Mouse (Mus musculus): ENCODE data around the gene Elk3. TPM values are rescaled to one million over a fixed set of nuclear protein-coding genes. Genes with fewer than 3 reads are reported as not detected.

The Elk3 gene
- polyA plus RNA-seq, 1 experiment: 65.1 TPM

DNA sequence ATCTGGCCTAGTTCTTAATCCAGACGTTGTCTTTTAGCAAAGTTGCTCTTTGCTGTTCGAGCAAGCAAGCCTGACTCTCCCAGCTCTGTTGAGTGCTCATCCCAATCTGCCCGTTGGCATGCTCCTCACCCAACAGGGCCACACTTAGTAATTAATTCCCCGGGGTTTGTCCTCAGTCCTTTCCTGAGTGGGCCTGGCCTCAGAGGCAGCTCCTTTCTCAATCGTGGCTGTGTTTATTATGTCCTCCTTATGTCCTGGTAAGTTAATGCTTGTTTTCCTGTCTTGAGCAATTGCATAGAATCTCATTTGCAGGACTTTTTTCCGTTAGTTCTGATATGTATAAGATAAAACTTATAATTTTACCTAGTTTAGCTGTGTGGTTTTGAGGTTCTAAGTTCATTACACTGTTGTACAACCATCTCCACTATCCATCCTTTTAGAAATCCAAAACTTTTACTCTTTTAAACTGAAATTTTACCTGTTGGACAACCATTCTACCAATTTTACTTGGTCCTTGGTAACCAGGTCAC lies 77.2 kb downstream of the Elk3 start:
- H3K27ac ChIP-seq (ENCODE audit: insufficient read depth, low read depth, low read length): no peak overlapping the region
- H3K4me3 ChIP-seq (ENCODE audit: insufficient read depth, low read length): no peak overlapping the region
- TF ChIP-seq CTCF (IDR thresholded peaks at IDR 0.05; ENCODE audit: low read depth, low read length) (no peak), POLR2A (IDR thresholded peaks at IDR 0.05; ENCODE audit: borderline replicate concordance, low read depth, low read length) (no peak)
- peaks cover 8% of the 10 kb centered on the region for H3K4me1 ChIP-seq (ENCODE audit: control insufficient read depth, insufficient read depth, low read length)

DNA sequence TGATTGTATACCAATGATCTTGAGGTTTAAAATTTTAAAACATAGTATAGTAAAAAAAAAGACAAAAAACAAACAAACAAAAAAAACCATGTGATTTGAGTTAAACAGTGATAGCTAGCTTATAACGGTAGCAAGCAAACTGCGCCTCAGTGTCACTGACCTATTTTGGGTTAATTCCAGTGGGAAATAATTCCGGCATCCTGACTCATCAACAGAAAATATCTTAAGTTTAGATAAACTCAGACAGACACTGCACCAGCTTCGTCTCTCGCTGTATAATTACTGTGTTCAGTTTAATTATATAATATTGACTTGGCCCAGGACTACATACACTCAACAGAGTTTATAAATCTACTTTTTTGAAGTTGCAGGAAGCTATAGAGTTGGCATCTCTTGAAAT lies 79.0 kb downstream of the Elk3 start:
- no peak for TF ChIP-seq CTCF (IDR thresholded peaks at IDR 0.05; ENCODE audit: low read depth, low read length)
- TF ChIP-seq POLR2A (IDR thresholded peaks at IDR 0.05; ENCODE audit: borderline replicate concordance, low read depth, low read length): no peak
- H3K4me3 ChIP-seq (ENCODE audit: insufficient read depth, low read length): no peak overlapping the region
- H3K27ac ChIP-seq (ENCODE audit: insufficient read depth, low read depth, low read length): no peak overlapping the region
- peaks cover 10% of the 10 kb centered on the region for H3K4me1 ChIP-seq (ENCODE audit: control insufficient read depth, insufficient read depth, low read length)

DNA sequence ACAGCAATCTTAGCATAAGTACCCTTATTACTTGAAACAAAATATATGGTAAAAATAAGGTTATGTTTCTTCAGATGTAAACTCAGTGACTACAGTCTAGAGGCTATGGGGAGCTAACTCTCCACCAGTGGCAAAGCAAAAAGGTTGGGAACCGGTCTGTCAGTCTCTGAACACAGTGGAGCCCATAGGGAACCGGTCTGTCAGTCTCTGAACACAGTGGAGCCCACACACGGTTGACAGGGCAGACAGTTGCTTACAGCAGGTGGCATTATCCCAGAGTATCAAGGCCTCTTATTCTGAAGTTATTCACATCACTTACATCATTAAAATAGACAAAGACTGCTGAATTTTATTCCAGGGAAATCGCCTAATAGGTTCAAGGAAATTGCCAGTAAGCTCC lies 79.4 kb downstream of the Elk3 start:
- no peak for TF ChIP-seq CTCF (IDR thresholded peaks at IDR 0.05; ENCODE audit: low read depth, low read length)
- TF ChIP-seq POLR2A (IDR thresholded peaks at IDR 0.05; ENCODE audit: borderline replicate concordance, low read depth, low read length): no peak
- Histone ChIP-seq H3K4me1 (ENCODE audit: control insufficient read depth, insufficient read depth, low read length) (peaks cover 10% of the 10 kb centered on the region), H3K27ac (ENCODE audit: insufficient read depth, low read depth, low read length) (no peak overlapping the region)

DNA sequence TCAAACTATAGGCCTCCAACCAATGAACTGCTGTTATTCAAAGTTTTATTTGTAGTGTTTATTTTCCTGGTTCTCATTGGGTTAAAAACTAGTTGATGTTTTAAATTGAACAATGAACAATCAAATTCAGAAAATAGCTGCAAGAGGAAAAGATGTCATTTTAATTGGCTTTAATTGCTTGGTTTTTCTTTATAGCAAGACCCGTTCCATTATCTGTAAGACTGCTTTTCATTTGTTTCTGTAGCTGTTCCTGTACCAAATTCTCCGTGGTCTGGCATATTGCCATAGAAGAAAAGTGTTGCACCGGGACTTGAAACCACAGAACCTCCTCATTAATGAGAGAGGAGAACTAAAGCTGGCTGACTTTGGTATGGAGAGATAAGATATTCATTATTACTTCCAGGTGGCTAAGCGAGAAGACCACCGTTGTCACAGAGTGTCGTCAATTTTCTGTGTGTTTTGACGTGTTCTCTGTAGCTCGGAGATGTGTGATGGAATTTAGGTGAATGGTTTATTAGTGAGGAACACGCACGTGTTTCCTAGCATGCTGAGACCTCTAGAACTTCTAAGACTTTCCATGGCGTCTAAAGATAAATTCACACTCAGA lies 82.4 kb downstream of the Elk3 start:
- TF ChIP-seq POLR2A (IDR thresholded peaks at IDR 0.05; ENCODE audit: borderline replicate concordance, low read depth, low read length) (no peak), CTCF (IDR thresholded peaks at IDR 0.05; ENCODE audit: low read depth, low read length) (no peak)
- Histone ChIP-seq H3K4me3 (ENCODE audit: insufficient read depth, low read length) (no peak overlapping the region), H3K4me1 (ENCODE audit: control insufficient read depth, insufficient read depth, low read length) (peaks cover 2% of the 10 kb centered on the region; the same call in 1 of the 2 replicates), H3K27ac (ENCODE audit: insufficient read depth, low read depth, low read length) (no peak overlapping the region)

More for the DNA sequence above, 79.4 kb downstream of the Elk3 start:
- H3K4me3 ChIP-seq (ENCODE audit: insufficient read depth, low read length): no peak overlapping the region

DNA sequence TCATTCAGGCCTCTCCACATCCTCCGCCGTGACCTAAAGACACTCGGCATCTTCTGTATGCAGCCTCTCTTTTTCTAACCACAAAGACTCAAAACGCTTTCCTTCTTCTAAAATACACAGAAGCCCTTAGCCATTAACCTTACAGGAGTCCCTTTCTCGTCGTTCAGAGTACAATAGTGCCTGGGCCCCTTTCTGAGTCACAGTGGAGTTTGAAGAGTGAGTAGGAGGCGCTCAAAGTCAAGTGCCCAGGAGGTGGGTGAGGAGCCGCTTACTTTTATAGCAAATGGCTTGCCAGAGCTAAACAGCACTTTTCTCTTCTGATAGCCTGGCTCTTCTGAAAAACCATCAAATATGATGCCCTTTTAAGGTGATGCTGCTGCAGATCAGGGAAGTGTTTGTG lies 83.0 kb downstream of the Elk3 start:
- H3K27ac ChIP-seq (ENCODE audit: insufficient read depth, low read depth, low read length): no peak overlapping the region
- peaks cover 2% of the 10 kb centered on the region; the same call in 1 of the 2 replicates for H3K4me1 ChIP-seq (ENCODE audit: control insufficient read depth, insufficient read depth, low read length)
- H3K4me3 ChIP-seq (ENCODE audit: insufficient read depth, low read length): no peak overlapping the region
- TF ChIP-seq CTCF (IDR thresholded peaks at IDR 0.05; ENCODE audit: low read depth, low read length) (no peak), POLR2A (IDR thresholded peaks at IDR 0.05; ENCODE audit: borderline replicate concordance, low read depth, low read length) (no peak)

DNA sequence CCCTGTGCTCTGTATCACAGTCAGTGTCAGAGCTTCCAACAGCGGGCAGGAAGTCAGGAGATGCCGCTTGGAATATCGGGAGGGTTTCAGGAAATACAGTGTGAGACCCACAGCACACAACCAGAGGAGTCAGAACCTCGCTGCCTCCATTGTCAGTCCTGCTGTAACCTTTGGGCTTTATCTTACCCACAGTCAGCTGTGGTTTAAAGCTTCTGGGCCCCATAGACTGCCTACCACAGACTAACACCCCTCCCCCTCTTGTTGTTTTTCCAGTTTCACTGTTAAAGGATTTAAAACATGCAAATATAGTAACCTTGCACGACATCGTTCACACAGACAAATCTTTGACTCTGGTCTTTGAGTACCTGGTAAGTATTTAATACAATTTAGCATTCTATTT lies 85.2 kb downstream of the Elk3 start:
- Histone ChIP-seq H3K4me3 (ENCODE audit: insufficient read depth, low read length) (no peak overlapping the region), H3K27ac (ENCODE audit: insufficient read depth, low read depth, low read length) (no peak overlapping the region), H3K4me1 (ENCODE audit: control insufficient read depth, insufficient read depth, low read length) (peaks cover 2% of the 10 kb centered on the region; the same call in 1 of the 2 replicates)
- TF ChIP-seq CTCF (IDR thresholded peaks at IDR 0.05; ENCODE audit: low read depth, low read length) (no peak), POLR2A (IDR thresholded peaks at IDR 0.05; ENCODE audit: borderline replicate concordance, low read depth, low read length) (no peak)

DNA sequence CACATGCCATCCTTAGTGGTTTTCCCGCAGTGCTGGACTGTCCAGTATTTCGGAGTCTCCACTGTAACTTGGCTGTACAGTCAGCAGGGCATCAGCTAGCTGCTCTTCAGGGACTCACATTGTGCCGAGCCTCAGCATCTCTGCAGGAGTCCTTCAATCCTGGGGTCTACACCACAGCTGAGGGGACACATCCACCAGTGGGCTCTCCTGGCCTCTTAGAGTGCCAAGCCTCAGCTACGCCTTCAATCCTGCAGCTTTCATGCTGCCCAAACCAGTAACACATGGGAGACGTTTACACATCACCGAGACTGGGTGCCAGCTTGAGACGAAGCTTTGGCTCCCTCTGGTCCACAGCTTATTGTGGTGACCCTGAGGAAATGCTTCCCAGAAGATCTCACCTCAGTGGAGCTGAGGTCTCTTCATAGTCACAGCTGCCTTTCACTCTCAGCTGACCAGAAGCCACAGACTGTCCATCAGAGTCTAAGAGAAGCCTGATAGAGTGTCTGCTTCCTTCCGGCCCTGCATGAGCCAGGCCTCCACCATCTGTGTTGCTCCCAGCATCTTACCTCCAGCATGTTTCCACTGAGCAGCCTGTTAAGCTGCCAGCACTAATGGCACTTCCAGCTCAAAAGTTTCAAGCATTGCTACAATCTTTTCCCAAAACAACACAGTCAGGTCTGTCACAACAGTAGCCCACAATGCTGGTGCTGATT lies 95.7 kb downstream of the Elk3 start:
- TF ChIP-seq CTCF (IDR thresholded peaks at IDR 0.05; ENCODE audit: low read depth, low read length) (no peak), POLR2A (IDR thresholded peaks at IDR 0.05; ENCODE audit: borderline replicate concordance, low read depth, low read length) (no peak)
- Histone ChIP-seq H3K4me3 (ENCODE audit: insufficient read depth, low read length) (no peak overlapping the region), H3K4me1 (ENCODE audit: control insufficient read depth, insufficient read depth, low read length) (peaks cover 3% of the 10 kb centered on the region; the same call in 1 of the 2 replicates), H3K27ac (ENCODE audit: insufficient read depth, low read depth, low read length) (no peak overlapping the region)

DNA sequence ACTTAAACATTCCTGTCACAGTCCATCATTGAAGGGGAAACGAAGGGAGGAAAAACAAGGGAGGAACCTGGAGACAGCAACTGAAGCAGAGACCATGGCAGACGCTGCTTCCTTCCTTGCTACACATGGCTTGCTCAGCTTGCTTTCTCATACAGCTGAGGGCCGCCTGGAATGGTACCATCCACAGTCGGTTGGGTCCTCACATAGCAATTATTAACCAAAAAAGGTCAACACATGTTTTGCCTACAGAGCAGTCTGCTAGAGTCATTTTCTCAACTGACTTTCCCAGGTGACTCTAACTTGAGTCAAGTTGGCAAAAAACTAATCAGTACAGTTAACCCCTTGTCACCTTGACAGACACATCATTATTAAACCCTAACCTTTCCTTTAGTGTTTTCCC lies 96.7 kb downstream of the Elk3 start:
- Histone ChIP-seq H3K27ac (ENCODE audit: insufficient read depth, low read depth, low read length) (no peak overlapping the region), H3K4me3 (ENCODE audit: insufficient read depth, low read length) (no peak overlapping the region), H3K4me1 (ENCODE audit: control insufficient read depth, insufficient read depth, low read length) (peaks cover 3% of the 10 kb centered on the region; the same call in 1 of the 2 replicates)
- TF ChIP-seq POLR2A (IDR thresholded peaks at IDR 0.05; ENCODE audit: borderline replicate concordance, low read depth, low read length) (no peak), CTCF (IDR thresholded peaks at IDR 0.05; ENCODE audit: low read depth, low read length) (no peak)

DNA sequence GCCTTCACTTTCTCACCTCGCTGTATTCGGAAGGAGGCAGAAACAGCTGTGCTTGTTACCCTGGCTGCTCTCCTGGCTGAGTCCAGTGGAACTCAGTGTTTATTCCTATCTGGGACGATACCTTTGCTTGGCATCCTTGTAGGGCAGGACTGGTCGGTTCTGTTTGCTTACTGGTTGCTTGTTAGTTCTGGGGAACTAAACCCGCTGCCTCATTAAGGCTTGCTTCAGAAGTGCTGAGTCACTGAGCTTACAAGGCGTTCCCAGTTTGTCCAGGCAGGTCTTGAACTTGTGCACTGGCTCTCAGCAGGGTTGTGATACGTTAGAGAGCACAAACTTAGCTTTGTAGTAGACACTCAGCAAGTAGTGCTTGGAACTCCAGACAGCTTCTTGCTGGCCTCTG lies 97.6 kb downstream of the Elk3 start:
- Histone ChIP-seq H3K4me1 (ENCODE audit: control insufficient read depth, insufficient read depth, low read length) (peaks cover 3% of the 10 kb centered on the region), H3K4me3 (ENCODE audit: insufficient read depth, low read length) (no peak overlapping the region), H3K27ac (ENCODE audit: insufficient read depth, low read depth, low read length) (no peak overlapping the region)
- TF ChIP-seq POLR2A (IDR thresholded peaks at IDR 0.05; ENCODE audit: borderline replicate concordance, low read depth, low read length) (no peak), CTCF (IDR thresholded peaks at IDR 0.05; ENCODE audit: low read depth, low read length) (no peak)

DNA sequence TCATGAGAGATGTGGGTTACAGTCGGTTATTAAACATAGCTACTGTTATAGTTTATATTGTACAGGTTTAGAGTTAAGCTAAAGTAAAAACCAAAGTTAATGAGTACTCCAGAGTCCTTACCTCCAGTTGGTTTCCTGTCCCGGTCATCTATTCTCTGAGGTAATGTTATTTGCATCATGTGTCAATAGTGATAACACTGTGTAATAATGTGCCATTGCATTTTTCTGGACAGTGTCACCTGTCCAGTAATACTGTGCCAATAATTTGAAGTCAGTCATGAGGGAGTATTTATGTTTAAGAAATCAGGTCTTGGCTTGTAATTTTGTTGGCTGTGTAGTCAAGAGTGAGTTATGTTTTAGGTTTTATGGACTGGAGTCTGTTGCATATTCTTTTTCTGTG lies 98.2 kb downstream of the Elk3 start:
- Histone ChIP-seq H3K27ac (ENCODE audit: insufficient read depth, low read depth, low read length) (no peak overlapping the region), H3K4me3 (ENCODE audit: insufficient read depth, low read length) (no peak overlapping the region), H3K4me1 (ENCODE audit: control insufficient read depth, insufficient read depth, low read length) (peaks cover 7% of the 10 kb centered on the region)
- no peak for TF ChIP-seq POLR2A (IDR thresholded peaks at IDR 0.05; ENCODE audit: borderline replicate concordance, low read depth, low read length)
